Mouse (Mus musculus): ENCODE measurements at regions not wholly inside any gene's neighbourhood (a gene's known extent, or its start where the extent isn't known, plus 50 kb on each side); places are given as distances from the start of the nearest gene placed in this dataset.
A peak's percentile ranks its signal among the peaks of the same experiment; 100 is the strongest.

GRCm38 (mm10) chr5:85954526-85954925 lies 110.9 kb downstream of the Cenpc1 start:
- no peak for DNase-seq

GRCm38 (mm10) chr5:85936667-85937314 lies 128.6 kb downstream of the Cenpc1 start:
- DNase-seq = no peak

GRCm38 (mm10) chr5:85918288-85918687 lies 147.1 kb downstream of the Cenpc1 start:
- DNase-seq = no peak

- no peak for DNase-seq
Observed at GRCm38 (mm10) chr5:85915000-85915399, 150.4 kb downstream of the Cenpc1 start.

DNA sequence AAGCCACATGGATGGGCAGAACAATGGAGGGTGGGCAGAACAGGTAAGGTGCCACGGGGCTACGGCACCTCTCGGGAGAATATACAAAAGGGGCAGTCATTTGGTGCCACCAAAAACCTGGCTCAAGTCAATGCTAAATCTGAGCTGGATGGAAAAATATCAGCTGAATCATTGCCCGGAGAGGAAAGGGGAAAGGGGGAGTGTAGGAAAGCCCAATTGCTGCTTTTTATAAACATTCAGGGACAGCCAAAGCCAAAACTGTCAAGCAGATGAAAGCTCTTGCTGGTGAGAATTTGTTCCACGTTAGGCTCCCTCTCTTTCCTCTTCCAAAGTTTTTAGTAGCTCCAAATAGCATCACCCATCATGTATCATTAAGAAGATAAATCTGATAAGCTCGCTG lies 168.9 kb downstream of the Cenpc1 start:
- DNase-seq = no peak

GRCm38 (mm10) chr5:85895814-85896213 lies 169.6 kb downstream of the Cenpc1 start:
- no peak for DNase-seq

DNA sequence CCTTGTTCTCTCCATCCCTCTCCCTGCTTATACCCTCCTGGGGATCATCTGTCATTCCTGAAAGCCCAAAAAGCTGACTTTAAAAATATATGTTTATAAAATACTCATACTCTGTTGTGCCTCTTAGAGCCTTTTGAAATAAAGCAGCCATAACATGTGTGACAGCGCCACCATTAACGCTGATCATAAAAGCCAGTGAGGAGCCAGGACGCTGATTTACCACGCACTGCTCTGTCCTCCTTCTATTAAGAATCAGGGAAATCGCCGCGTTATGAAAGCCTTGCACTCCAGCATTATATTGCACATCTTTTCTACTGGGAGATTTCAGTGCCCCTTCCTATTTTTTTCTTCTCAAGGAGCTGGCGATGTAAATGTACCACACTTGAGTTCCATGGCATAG lies 195.1 kb downstream of the Cenpc1 start:
- DNase-seq = no peak

DNA sequence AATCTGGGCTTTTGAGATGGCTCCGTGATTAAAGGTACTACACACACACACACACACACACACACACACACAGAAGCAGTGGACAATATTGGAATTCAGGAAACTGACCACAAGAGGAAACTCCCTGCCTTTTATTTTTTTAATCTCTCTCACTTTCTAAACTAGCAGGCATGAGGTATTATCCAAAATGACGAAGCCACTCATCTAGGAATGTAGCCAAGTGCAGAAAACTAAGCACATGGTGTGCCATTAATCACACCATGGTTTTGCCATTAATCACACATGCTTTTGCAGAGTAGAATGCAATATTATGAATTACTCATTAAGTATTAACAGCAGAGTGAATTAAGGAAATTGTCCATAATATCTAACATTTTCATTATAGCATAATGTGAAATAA lies 232.8 kb downstream of the Cenpc1 start:
- DNase-seq = no peak

DNA sequence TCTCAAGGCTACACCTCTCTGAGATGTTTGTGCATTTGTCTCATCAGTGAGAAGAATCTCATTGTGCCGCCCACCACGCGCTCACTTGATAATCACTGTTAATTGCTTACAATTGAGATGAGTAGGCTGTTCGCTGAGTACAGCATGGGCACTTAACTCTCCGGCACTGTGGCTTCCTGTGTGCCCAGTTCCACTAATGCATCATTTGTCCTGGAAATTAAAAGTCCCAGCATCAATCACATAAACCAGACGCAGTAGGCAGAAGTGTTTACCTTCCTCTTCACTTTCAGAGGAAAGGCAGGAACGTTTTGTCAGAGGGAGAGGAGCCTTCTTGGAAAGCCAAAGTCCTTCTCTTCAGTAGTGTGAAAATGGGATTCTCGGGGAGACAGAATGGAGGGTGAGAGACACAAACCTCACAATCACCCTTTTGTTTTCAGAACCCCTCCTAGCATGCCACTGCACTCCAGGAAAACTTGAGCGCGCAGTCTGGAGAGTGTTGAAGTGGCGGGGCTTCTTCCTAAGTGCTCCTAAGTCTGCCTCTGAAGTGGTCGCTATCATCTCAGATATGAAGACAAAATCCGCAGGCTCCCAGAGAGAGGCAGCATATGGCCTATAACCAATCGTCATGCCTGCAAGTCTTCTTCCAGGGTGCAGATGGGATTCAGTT lies 269.7 kb downstream of the Cenpc1 start:
- DNase-seq = no peak

GRCm38 (mm10) chr5:85793148-85793547 lies 272.2 kb downstream of the Cenpc1 start:
- DNase-seq = no peak

- no peak for DNase-seq
Observed at GRCm38 (mm10) chr5:85780730-85781454, 284.5 kb downstream of the Cenpc1 start.

GRCm38 (mm10) chr5:85780017-85780416 lies 285.4 kb downstream of the Cenpc1 start:
- no peak for DNase-seq

GRCm38 (mm10) chr5:85779205-85779604 lies 286.2 kb downstream of the Cenpc1 start:
- no peak for DNase-seq

GRCm38 (mm10) chr5:85772660-85773059 lies 292.7 kb downstream of the Cenpc1 start:
- no peak for DNase-seq

DNA sequence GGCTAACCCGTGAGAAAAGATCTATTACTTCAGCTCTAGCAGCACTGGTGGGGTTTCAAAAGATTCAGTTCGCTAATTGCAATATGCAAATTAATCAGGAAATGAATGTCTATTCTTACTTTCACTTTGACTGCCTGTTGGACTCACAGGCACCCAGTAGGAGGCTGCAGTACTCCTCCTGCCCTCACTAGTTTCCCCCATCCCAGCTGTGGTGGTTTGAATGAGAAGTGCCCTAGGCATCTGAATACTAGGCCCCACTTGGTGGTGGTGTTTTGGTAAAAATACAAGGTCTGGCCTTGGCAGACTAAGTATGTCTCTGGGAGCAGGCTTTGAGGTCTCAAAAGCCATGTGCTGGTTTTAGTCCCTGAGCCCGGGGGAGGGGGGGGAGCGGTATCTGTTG lies 293.3 kb downstream of the Cenpc1 start:
- DNase-seq = no peak

DNA sequence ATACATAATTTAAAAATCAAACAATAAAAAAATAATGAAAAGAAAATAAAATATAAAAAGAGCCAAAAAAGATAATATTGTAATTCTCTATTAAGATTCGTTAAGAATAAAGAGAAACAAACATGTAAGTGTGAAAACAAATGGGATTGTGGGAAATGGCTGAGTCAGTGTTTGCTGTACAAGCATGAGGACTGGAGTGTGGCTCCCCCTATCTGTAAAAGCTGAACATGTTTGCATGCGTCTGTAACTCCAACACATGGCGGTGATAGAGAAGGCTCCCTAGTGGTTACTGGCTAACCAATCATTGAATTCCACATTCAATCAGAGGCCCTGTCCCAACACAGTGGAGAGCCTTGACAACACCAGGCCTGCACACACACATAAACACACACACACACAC lies 298.2 kb downstream of the Cenpc1 start:
- no peak for DNase-seq

DNA sequence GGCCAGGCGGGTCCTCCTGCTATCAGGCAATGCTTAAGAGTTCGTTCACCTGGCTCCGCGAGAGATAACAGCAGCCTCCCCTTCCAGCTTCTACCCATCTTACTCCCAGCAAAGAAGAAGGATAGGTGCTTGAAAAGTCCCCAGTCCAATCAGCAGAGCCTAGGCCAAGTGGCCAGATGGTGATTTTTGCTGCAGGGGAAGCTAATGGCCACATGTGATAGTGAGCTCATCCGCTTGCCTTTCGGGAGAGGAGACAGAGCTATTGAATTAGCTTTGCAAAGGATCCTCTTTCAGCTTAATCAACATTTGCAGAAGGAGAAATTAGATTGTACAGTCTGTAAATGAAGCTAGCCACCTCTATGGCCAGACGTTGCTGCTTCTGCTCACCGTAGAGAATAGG lies 308.7 kb downstream of the Cenpc1 start:
- DNase-seq = peak; percentile 1

- DNase-seq = no peak
Observed at GRCm38 (mm10) chr5:85754227-85754626, 311.2 kb downstream of the Cenpc1 start.

- DNase-seq = no peak
Observed at GRCm38 (mm10) chr5:85753109-85753508, 312.3 kb downstream of the Cenpc1 start.

DNA sequence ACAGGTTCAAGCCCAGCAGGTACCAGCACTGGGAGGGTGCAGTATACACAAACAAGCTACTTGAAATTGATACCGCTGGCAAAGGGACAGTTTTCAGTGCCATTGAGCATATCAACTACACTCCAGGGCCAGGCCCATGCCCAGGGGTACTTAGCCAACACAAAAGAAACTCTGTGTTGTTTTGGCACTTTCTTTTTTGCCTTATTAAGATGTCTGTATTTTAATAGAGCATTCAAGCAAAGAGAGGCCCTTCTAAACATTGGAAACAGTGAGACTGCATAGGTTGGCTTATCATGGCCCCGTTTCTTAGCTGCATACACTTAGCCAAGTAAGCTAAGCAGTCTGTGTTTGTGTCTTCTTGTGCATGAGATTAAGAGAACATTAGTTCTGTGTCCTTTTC lies 313.7 kb downstream of the Cenpc1 start:
- DNase-seq = no peak

DNA sequence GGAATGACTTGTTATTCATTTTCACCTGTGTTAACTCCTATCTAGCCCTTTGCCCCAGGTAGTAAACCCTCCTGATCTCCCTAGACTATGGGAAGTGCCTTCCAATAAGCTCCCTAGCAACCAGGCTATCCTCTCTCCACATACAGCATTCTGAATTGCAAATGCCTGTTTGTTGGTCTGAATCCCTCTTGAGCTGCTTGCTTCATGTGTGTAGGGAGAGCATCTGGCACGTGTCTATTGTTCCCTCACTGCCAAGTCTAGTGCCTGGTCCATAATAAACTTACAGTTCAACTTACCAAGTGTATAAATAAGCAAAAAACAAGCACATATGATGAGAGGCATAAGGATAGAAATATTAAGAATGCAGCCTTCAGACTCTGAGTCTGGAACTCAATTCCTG lies 314.5 kb downstream of the Cenpc1 start:
- no peak for DNase-seq

DNA sequence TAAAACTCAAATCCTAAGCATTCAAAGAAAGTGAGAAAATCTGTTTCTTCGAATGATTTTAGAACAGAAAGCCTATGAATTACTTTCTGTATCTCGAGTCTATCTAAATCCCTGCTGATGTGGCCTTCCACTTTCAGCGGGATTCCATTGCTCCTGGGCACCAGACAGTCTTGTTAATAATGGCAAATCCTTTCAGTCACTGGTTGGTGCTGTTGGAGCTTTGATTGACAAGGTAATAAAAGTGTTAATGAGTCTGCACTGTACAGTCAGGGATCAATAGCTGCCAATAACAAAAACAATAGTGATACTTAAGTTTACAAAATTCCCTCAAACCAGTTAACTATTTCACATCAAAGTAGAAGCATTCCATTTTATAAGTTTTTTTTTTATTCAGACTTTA lies 335.8 kb downstream of the Cenpc1 start:
- no peak for DNase-seq

- DNase-seq = no peak
Observed at GRCm38 (mm10) chr5:85707345-85707744, 358.0 kb downstream of the Cenpc1 start.

GRCm38 (mm10) chr5:85706598-85706997 lies 358.8 kb downstream of the Cenpc1 start:
- no peak for DNase-seq
